Mouse (Mus musculus): ENCODE data around the gene Klrb1b.
"Not testable (repeated sequence)": the region's sequence is repeated elsewhere in the genome, so short reads cannot be mapped to it uniquely, and the experiment has no call there.

Gene Klrb1b

DNA sequence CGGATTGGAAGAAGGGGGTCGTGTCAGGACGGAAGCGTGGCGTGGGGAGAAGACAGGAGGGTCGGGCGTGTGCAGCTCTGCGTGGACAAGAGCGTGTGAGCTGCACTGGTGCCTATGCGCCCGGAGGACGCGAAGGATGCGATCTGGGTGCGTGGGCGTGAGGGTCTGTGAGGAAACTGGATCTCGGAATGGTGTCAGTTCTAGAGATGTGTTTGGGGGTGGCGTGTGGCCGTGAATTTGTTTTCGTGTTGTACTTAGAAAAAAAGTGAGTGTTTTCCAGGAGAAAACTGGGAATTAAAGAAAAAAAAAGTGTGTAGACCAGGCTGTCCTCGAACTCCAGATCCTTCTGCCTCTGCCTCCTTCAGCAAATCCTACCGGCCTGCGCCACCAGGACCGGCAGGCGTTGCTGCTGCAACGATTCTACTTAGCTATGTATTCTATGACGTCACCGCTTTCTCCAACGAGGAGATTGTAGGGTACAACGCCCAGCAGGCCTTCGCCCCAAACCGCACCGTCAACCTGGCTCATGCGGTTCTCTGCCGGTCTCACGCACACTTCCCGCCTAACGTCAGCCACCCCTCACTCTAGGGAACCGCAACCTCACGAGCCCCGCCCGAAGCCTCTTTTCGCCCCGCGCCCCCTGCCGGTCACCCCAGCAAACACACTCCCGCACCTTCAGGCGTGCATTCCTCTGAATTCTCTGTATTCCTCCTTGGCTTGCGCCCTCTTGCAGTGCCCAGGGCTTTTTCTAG, 26.8 kb downstream of the Klrb1b start:
- peak; percentile 57 to 72 for DNase-seq

DNA sequence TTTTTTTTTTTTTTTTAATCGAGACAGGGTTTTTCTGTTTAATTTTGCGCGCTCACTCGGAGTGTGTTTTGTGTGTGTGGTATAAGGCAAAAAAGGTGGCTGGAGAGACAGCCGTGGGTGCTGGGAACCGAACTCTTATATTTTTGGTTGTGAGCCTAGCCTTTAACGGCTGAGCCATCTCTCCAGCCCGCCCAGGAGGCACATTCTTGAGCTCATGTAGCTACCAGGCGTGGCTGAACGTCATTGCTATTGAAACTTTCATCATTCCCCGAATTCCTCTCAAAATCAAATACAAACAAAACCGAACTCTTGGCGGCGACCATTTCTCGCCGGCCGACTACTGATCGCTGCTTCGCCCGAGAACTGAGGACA, 27.4 kb downstream of the Klrb1b start:
- DNase-seq = peak in 1 of 2 experiments; percentile 57

DNA sequence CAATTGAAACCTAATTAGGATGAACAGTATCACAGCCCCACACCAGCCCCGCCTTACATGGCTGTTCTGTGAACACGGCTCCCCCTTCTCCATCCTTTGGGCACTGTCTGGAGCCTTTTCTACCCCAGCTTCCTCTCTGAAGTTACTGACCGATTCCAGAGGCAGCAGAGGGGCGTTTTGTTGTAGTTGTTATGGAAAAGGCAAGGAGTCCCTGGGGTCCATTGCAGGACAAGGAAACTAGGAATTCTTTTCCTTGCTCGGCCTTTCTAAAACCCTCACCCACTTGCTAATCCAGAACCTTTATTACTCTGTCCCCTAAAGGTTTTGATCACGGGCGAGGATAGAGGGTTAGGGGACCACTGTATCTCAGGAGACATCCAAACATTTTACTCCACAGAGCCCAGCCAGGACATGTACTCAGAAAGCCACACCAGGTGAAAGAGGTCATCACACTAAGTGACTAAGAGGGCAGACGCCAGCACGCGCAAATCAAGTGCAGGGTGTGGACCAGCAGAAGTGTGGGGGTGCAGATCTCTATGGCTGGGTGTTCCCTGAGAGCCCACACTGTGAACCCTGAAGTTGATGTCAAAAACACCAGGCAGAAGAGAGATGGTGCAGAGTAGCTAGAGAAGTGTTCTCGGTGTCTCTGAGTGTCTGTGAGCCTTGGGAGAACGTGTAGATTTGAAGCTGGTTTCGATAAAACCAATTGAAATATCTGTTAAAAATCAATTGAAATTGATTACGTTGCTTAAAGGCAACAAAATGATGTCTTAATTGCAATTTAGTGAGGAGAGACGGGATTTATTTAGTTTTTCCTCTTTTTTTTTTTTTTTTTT, 28.0 kb downstream of the Klrb1b start:
- no peak for DNase-seq

DNA sequence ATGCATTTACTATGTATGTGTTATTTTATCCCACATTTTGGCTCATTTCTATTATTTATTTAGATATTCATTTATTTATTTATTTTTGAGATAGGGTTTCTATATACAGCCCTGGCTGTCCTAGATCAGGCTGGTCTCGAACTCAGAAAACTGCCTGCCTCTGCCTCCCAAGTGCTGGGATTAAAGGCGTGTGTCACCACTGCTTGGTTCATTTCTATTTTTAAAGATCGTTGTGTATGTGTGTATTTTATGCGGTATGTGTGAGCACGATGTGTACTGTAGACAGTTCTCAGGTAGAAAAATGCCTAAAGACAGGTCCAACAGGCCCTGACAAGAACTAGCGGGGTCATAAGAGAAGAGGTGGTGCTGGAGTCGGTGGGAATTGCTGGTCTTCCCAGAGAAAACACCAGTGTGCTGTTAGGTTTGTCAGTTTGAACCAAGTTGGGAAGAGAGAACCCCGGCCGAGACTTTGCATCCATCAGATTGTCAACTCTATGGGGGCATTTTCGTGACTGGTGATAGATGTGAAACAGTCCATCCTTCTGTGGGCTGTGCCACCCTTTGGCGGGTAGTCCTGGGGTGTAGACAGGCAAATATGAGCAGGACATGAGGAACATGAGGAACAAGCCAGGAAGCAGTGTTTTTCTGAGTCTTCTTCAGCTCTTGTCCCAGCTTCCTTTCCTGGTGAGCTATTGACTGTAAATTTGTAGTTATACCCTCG, 28.8 kb downstream of the Klrb1b start:
- DNase-seq = no peak

DNA sequence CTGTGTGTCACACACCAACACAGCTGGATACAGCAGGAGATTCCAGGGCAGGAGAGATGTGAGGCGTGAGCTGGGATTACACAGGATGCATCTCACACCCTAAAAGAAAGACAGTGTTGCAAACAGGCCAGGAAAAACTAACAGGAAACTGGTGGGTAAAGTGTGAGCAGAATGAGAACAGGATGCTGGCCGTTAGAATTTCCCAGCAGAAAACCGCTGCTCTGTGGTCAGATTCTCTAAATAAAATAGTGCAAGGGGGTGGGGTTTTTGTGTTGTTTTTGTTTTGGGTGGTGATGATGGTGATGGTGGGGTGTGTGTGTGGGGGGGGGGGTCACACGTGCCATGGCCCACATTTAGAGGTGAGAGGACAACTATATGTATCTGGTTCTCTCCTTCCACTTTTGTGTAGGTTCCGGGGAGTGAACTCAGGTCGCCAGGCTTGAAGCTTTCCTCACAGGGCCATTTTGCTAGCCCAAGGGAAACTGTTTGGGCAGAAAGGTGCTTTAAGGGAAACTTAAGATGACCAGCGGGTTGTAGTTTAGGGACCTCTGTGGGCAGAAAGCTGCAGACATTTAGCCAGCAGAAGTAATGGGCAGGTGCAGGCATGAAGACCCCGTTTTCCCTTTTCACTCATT, 29.7 kb downstream of the Klrb1b start:
- DNase-seq = peak in 1 of 2 experiments; percentile 44

DNA sequence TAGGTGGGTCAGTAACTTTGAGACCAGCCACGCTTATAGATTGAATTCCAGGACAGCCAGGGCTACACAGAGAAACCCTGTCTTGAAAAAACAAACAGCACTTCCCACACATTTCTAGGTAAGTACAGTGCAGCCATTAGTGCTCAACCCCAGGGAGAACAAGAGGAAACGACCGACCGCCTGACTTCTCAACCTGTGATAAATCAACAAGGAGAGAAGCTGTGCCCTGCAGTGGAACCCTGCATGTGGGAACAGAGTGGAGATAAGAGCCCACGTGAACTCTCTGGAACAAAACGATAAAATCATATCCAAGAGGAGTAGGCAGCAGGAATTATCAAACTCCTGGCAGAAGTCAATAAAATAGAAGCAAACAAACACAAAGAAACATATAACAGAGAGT, 32.4 kb downstream of the Klrb1b start:
- no peak for DNase-seq

DNA sequence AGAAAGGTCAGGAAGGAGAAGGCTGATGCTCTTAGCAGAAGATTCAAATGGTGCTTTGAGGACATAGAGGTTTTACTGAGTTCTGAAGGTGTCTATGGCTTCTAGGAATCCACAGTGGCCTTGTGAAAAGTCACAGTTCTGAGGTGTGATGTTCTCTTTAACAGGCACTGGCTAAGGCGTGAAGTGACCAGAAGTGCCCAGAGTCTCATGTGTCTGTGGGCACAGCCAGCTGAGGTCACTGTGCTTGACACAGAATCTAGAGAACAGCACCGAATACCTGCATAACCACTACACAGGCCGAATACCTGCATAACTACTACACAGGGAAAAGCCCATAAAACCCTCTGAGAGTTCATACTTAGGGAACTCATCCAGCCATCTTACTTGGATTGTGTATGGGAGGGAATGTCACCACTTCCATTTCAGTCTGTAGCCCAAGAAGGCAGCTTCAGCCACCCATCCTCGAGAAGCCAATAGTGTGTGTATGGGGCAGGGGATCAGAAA, 35.6 kb downstream of the Klrb1b start:
- not testable (repeated sequence) for DNase-seq

DNA sequence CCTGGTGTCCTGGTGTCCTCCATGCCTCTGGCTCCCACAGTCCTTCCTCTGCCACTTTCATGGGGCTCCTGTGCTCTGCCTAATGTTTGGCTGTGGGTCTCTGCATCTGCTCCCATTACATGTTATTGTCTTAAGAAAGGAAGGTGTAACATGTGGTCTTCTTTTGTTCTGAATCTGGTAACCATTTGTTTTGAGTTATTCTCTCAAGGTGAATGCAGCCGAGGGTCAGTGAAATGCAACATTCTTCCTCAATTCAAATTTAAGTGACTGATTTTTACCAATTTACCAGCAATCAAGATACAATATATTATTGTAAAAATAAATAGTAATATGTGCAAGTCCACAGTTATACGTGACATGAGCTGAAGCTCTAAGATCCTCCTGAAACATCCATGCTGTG, 37.0 kb downstream of the Klrb1b start, which contains the start of gene Klrb1c:
Gene Klrb1c, minus strand, starts transcription at position 101 of the 400 bp plus-strand sequence.
- no peak for DNase-seq

DNA sequence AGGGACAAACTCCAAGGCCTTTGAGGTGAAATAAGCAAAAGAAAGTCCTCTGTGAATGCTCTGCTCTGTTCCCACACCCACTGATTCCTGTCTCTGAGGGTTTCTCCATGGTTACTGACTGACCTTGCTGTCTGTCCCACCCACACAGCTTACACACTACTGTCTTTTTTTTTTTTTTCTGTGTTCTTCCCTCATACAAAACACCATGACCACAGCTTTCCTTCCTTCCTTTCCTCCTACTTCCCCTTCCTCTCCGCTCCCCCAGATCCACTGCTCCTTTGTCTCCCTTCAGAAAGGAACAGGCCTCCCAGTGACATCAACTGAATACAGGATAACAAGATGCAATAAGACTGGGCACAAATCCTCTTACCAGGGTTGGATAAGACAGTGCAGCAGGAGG, 37.6 kb downstream of the Klrb1b start:
- DNase-seq = no peak

DNA sequence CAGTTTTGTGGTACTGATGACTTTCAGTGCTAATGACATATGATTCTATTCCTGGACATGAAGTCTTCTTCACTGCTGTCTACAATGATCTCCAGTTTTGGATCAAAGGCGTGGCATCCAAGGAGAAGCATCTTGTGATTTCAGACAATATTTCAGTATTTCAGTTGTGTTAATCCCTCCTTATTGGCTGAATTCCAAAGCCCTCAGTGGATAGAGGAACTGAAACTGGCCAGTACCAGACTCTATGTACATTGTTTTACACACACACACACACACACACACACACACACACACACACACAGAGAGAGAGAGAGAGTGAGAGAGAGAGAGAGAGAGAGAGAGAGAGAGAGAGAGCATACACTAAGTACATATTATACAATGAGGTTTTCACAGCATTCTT, 39.7 kb downstream of the Klrb1b start:
- not testable (repeated sequence) for DNase-seq

DNA sequence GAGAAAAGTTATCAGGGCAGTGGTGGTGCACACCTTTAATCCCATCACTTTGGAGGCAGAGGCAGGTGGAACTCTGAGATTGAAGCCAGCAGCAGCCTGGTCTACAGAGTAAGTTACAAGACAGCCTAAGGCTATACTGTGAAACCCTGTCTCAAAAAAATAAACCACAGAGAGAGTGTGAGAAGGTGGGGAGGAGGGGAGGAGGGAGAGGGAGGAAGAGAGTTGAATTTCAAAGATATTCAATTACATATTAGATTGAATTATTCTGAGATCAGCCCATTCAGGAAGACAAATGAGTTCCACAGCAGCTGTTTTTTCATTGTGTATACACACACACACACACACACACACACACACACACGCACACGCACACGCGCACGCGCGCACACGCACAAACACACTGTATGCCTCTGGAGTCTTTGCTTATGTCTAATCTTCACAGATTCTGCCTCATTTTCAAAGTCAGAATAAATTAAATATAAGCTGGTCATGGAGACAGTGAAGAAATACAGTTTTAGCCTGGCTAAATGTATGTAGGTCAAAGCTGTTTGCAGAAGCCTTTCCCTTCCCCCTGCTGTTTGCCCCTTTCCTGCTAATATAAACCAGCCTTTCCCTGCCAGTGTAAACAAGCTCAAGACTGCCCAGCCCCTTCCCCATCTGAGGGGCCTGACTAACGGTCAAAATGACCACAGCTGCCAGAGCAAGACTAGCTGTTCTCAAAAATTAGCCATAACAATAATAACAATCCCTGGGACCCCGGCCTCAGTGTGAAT, 56.5 kb downstream of the Klrb1b start:
- no peak for DNase-seq

DNA sequence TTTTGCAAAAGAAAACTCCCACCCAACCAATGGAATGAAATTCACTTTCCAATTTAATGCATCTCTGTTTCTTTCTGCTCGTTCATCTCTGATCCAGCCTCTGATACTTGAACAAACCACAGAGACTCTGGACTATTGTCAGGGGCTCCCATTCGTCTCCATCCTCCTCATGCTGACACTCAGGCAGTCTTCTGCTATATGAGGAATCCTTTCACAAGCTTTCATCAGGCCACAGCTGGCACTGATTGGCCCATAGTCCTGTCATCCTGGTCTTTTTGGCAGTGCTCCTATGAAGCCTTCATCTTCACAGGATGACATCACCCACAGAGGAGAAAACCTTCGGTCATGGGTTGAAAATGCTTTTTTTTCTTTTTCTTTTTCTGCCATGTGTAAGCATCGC, 58.1 kb downstream of the Klrb1b start:
- no peak for DNase-seq

DNA sequence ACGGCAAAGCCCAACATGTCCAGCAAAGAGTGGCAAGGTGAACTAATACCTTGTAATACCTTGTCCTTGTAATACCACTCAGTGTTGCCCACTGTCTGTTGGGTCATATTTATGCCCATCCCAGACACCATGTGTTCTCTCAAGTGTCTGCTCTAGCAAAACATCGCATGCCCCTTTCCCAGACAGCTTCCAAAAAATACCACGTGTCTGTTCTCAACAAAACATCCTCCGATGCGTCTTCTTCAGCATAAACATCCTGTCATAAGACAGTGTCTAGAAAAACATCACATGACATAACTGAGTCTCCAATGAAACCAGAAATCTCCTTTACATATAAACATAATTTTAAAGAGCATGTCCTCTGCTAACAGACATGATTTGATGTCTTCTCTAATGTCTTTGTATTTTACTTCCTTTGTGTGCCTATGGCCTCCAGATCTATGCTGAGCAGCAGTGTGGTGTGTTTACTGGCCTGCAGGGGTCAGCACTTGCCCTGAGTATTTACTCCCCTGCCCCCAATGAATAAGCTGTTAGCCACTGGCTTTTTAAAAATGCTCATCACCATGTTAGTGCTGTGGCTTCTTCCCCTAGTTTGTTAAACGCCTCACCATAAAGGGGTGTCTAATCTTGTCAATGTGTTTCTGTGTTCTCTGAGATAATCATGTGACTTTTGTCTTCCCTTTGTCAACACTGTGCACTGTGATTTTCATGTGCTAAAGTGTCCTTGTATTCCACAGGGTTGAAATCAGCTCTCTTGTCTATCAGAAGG, 59.5 kb downstream of the Klrb1b start:
- peak; percentile 26 to 37 for DNase-seq

DNA sequence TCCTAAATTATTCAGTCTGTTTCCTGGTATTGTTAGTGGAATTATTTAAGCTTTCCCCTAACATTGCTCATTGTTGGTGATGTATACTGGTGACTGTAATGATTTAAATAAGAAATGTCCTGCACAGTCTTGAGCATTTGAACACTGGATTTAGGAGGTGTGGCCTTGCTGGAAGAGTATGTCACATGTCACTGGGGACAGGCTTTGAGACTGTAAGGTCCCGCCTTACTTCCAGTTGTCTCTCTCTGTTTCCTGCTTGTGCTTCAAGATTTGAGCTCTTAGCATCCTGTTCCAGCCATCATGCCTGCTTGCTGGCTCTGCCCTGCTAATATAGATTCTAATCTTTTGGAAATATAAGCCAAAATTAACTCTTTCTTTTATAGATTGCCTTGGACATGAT, 60.9 kb downstream of the Klrb1b start:
- no peak for DNase-seq

DNA sequence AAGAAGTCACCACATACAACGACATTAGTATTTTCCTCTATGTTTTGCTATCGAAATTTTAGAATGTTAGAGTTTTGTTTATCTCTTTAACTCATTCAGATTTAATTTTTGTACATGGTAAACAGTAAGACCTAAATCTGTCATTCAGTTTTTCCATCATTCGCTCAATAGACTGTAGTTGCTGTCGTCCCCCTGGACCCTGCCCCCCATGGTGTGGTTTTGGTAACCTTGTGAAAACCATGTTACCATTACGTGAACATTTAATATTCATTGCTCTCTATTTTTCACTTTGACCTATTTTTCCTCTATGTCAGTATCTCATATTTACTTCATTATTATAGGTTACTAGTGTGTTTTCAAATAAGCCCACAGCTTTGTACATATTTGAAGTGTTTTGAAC, 61.5 kb downstream of the Klrb1b start:
- no peak for DNase-seq

DNA sequence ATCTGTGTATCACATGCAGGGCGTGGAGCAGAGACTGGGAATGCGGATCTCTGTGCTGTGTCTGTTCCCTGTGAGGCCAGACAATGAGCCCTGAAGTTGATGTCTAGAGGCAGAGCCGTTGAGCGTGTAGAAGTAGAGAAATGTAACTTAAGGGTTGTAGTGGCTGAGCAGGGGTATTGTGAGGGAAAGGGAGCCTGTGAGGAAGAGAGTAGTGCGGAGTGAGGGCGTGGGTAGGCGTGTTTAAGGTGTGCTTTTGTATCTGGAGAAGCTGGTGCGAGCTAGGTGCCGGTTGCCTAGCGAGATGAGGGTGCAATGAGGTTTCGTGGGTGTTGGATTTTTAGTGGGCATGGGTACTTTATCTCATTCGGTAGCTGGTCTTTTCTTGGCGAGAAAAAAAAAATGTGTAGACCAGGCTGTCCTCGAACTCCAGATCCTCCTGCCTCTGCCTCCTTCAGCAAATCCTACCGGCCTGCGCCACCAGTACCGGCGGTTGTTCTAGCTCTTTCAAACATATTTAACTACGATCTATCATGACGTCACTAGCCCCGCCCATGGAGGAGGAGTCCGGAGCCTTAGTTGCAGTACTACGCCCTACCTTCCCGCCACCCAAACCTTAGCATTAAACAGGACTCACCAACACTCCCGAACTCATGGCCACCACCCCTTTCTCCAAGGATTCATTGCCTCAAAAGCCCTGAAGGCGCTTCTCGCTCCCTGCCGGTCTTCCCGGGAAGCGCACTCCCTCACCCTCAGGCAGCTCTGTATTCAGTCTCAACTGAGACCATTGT, 62.2 kb downstream of the Klrb1b start:
- peak; percentile 85 to 89 for DNase-seq
